ENCODE assay signal across 35 mouse cellular contexts in genomic region chr5:65930171-65930570, GRCm38 (mm10). TPM values are rescaled to one million over a fixed set of nuclear protein-coding genes. Genes with fewer than 3 reads are reported as not detected.
DNase-seq lines count a peak whose midpoint lies in the region; ATAC-seq and TF ChIP-seq lines count a peak whose summit lies in the region.
"Had no signal": no experiment of that assay in that cellular context is flagged by ENCODE, and none has a peak within 500 bp of the region (broad histone marks: within the 10 kb centered on the region; RNA-seq: fewer than 3 reads in every experiment).

No protein-coding gene starts in this region.

- no peak for TF ChIP-seq POLR2A in heart, adult 2 months (IDR thresholded peaks at IDR 0.05; ENCODE audit: insufficient read depth, low read depth, low read length)

- no peak overlapping the region for H3K4me2 ChIP-seq in heart, postnatal 0 days (ENCODE audit: low read depth, low read length)
- H3K4me2 ChIP-seq: embryonic facial prominence, embryonic 12.5 days; forebrain, embryonic 15.5 days; heart, embryonic 15.5 days; hindbrain, embryonic 13.5 days; liver, embryonic 15.5 days; lung, embryonic 15.5 days; midbrain, embryonic 15.5 days; neural tube, embryonic 15.5 days had no signal

- peak overlapping the region; percentile 43; the same call in 1 of the 2 replicates for H3K27ac ChIP-seq in heart, postnatal 0 days (ENCODE audit: low read depth)
- no peak overlapping the region for H3K27ac ChIP-seq in heart, adult 2 months
- H3K27ac ChIP-seq: embryonic facial prominence, embryonic 12.5 days; forebrain, embryonic 10.5 days; forebrain, embryonic 15.5 days; heart, embryonic 10.5 days; heart, embryonic 15.5 days; hindbrain, embryonic 13.5 days; liver, embryonic 15.5 days; lung, embryonic 15.5 days; midbrain, embryonic 10.5 days; midbrain, embryonic 15.5 days; neural tube, embryonic 15.5 days had no signal

- no peak for TF ChIP-seq EP300 in heart, postnatal 0 days (IDR thresholded peaks at IDR 0.05; ENCODE audit: low read depth)
- TF ChIP-seq EP300 in heart, adult 2 months (IDR thresholded peaks at IDR 0.05; ENCODE audit: insufficient read depth, low read depth, low read length) = no peak

- H3K9ac ChIP-seq in heart, postnatal 0 days (replicated peaks; ENCODE audit: low read depth, low read length) = no peak overlapping the region
- H3K9ac ChIP-seq in heart, adult 2 months (ENCODE audit: low read depth, low read length) = no peak overlapping the region
- H3K9ac ChIP-seq: embryonic facial prominence, embryonic 12.5 days; forebrain, embryonic 15.5 days; heart, embryonic 15.5 days; hindbrain, embryonic 13.5 days; liver, embryonic 15.5 days; lung, embryonic 15.5 days; midbrain, embryonic 15.5 days; neural tube, embryonic 15.5 days had no signal

- no peaks in the 10 kb centered on the region for H3K36me3 ChIP-seq in heart, postnatal 0 days (replicated peaks; ENCODE audit: control insufficient read depth, insufficient read depth, low read length)
- no peaks in the 10 kb centered on the region for H3K36me3 ChIP-seq in heart, adult 2 months (ENCODE audit: control insufficient read depth, insufficient read depth, low read length)
- H3K36me3 ChIP-seq: embryonic facial prominence, embryonic 12.5 days; forebrain, embryonic 10.5 days; forebrain, embryonic 15.5 days; heart, embryonic 10.5 days; heart, embryonic 15.5 days; hindbrain, embryonic 13.5 days; liver, embryonic 15.5 days; lung, embryonic 15.5 days; midbrain, embryonic 10.5 days; midbrain, embryonic 15.5 days; neural tube, embryonic 15.5 days had no signal

- intact Hi-C loops in heart, adult 2 months (cut with DNase I) = loop anchor here (10.0 kb wide), 1 partner anchor 525 kb away; no protein-coding TSS in a partner anchor

- DNase-seq in heart, postnatal 0 days (ENCODE audit: low spot score) = no peak
- DNase-seq in heart, adult 2 months = no peak
- DNase-seq in kidney, postnatal 36 days = peak; percentile 36 to 38
- no peak for DNase-seq in kidney, adult 18-20 months
- peak; percentile 61 for DNase-seq in thymus, postnatal 14 days
- no peak for DNase-seq in thymus, postnatal 10 days (ENCODE audit: low spot score in 2 of 2)
- peak; percentile 54 for DNase-seq in thymus, postnatal 4 days
- no peak for DNase-seq in gastrocnemius, postnatal 25 days
- DNase-seq: adrenal gland, postnatal 10 days; cerebellum, adult 11 months; cerebellum, adult 9-10 months; cerebellum, postnatal 36 days; heart, postnatal 4 days; layer of hippocampus, postnatal 36 days; left cerebral cortex, postnatal 4 days; retina, postnatal 1 day; right cerebral cortex, postnatal 14 days had no signal

- H3K9me3 ChIP-seq in heart, postnatal 0 days (replicated peaks; ENCODE audit: control insufficient read depth, low read length) = no peaks in the 10 kb centered on the region
- H3K9me3 ChIP-seq: embryonic facial prominence, embryonic 12.5 days; forebrain, embryonic 10.5 days; forebrain, embryonic 15.5 days; heart, embryonic 10.5 days; heart, embryonic 15.5 days; hindbrain, embryonic 13.5 days; liver, embryonic 15.5 days; lung, embryonic 15.5 days; midbrain, embryonic 10.5 days; midbrain, embryonic 15.5 days; neural tube, embryonic 15.5 days had no signal

- no peak for TF ChIP-seq CTCF in heart, postnatal 0 days (IDR thresholded peaks at IDR 0.05; ENCODE audit: low read depth)
- no peak for TF ChIP-seq CTCF in heart, adult 2 months (IDR thresholded peaks at IDR 0.05)

- H3K4me1 ChIP-seq in heart, postnatal 0 days (ENCODE audit: control insufficient read depth, insufficient read depth) = no peaks in the 10 kb centered on the region
- H3K4me1 ChIP-seq in heart, adult 2 months (ENCODE audit: control insufficient read depth, insufficient read depth, low read length) = no peaks in the 10 kb centered on the region
- H3K4me1 ChIP-seq: embryonic facial prominence, embryonic 12.5 days; forebrain, embryonic 10.5 days; forebrain, embryonic 15.5 days; heart, embryonic 10.5 days; heart, embryonic 15.5 days; hindbrain, embryonic 13.5 days; liver, embryonic 15.5 days; lung, embryonic 15.5 days; midbrain, embryonic 10.5 days; midbrain, embryonic 15.5 days; neural tube, embryonic 15.5 days had no signal

- ATAC-seq in heart, postnatal 0 days (ENCODE audit: insufficient read depth, low read depth) = no peak
- ATAC-seq: forebrain, embryonic 15.5 days; intestine, postnatal 0 days; midbrain, embryonic 15.5 days; Patski had no signal

- no peak overlapping the region for H3K4me3 ChIP-seq in heart, postnatal 0 days (ENCODE audit: low read depth, low read length)
- no peak overlapping the region for H3K4me3 ChIP-seq in heart, adult 2 months
- H3K4me3 ChIP-seq: embryonic facial prominence, embryonic 12.5 days; forebrain, embryonic 10.5 days; forebrain, embryonic 15.5 days; heart, embryonic 10.5 days; heart, embryonic 15.5 days; hindbrain, embryonic 13.5 days; liver, embryonic 15.5 days; lung, embryonic 15.5 days; midbrain, embryonic 10.5 days; midbrain, embryonic 15.5 days; neural tube, embryonic 15.5 days had no signal

- H3K27me3 ChIP-seq in heart, postnatal 0 days (ENCODE audit: control insufficient read depth, insufficient read depth, low read length) = no peaks in the 10 kb centered on the region
- H3K27me3 ChIP-seq in heart, adult 2 months (ENCODE audit: control insufficient read depth, insufficient read depth, low read length) = no peaks in the 10 kb centered on the region
- H3K27me3 ChIP-seq: embryonic facial prominence, embryonic 12.5 days; forebrain, embryonic 15.5 days; heart, embryonic 15.5 days; hindbrain, embryonic 13.5 days; liver, embryonic 15.5 days; lung, embryonic 15.5 days; midbrain, embryonic 15.5 days; neural tube, embryonic 15.5 days; Patski had no signal

- WGBS in heart, postnatal 0 days = 64% methylated on average over 4 of the region's 4 CpGs
- WGBS in heart, adult 2 months = 63% methylated on average over 4 of the region's 4 CpGs

- H3K79me2 ChIP-seq in heart, adult 2 months (replicated peaks; ENCODE audit: control insufficient read depth, insufficient read depth, low read length) = no peaks in the 10 kb centered on the region

RNA-seq across cellular contexts. Expression of gene Chrna9, which starts 4.5 kb away (rescaled TPM):
- 6.9 and 21.2 TPM in 2 replicates for total RNA-seq in heart, postnatal 0 days (2014; rRNA removed; ENCODE audit: low replicate concordance)
- polyA plus RNA-seq in heart, postnatal 0 days (2015; fragmentation: Nextera tagmentation; extraction: Ambion mirVana) = not detected in 2 replicates
- under 1 TPM; 0.18 to 0.52 TPM for total RNA-seq in heart, adult 2 months (2021)
- not detected in 2 replicates for polyA plus RNA-seq in heart, adult 2 months (2012; rRNA removed)
- total RNA-seq in gastrocnemius, postnatal 25 days (2021) = 10 to 100 TPM in 1 of 2 experiments, 1 to 10 TPM in 1; 5.4 to 11.4 TPM
- total RNA-seq: layer of hippocampus, postnatal 36 days; left cerebral cortex, postnatal 4 days; megakaryocyte progenitor cell, adult 5-6 weeks; MEL had no signal
- polyA plus RNA-seq: forebrain, embryonic 10.5 days; forebrain, embryonic 15.5 days; frontal cortex, adult 2 months; gonadal fat pad, adult 2 months; hindbrain, embryonic 13.5 days; intestine, postnatal 0 days; liver, embryonic 15.5 days; midbrain, embryonic 15.5 days; neural tube, embryonic 15.5 days; Patski; urinary bladder, adult 2 months had no signal

Comparison
In these comparisons a context has a peak if more than half of its experiments do, and no peak if none do; other contexts are left out.
1. DNase-seq: peak in kidney, postnatal 36 days (2 of 2), thymus, postnatal 14 days (single experiment) and thymus, postnatal 4 days (single experiment); none in heart, postnatal 0 days (single experiment), heart, adult 2 months (0 of 2), kidney, adult 18-20 months (single experiment), thymus, postnatal 10 days (0 of 2) and gastrocnemius, postnatal 25 days (single experiment).